Mouse (Mus musculus): Measurements from ENCODE around the gene 1700123O20Rik. TPM values are rescaled to one million over a fixed set of nuclear protein-coding genes. Genes with fewer than 3 reads are reported as not detected.

The 1700123O20Rik gene
- 39.3 and 39.9 TPM in 2 replicates for total RNA-seq (2021)
- long read RNA-seq, transcript 1700123O20Rik-201 (2 exons, 1,843 nt) = major isoform, 55 of 67 reads
- long read RNA-seq, partial matches to known transcripts = 0 of 67 reads
- long read RNA-seq, other reads (novel, unspliced or antisense) = 10 of 67 reads

GRCm38 (mm10) chr14:54686063-54686521, at the start of gene 1700123O20Rik:
Gene 1700123O20Rik (plus strand): TSS chr14:54686216.
- no peak for DNase-seq

- DNase-seq = peak; percentile 52
Observed at GRCm38 (mm10) chr14:54636954-54637353, 49.1 kb upstream of the 1700123O20Rik start.

- DNase-seq = no peak
Observed at GRCm38 (mm10) chr14:54638210-54638609, 47.8 kb upstream of the 1700123O20Rik start.

GRCm38 (mm10) chr14:54640121-54640520, 45.9 kb upstream of the 1700123O20Rik start:
- no peak for DNase-seq

- no peak for DNase-seq
Observed at GRCm38 (mm10) chr14:54640946-54641304, 45.1 kb upstream of the 1700123O20Rik start, which contains the start of gene Gm17606. Gene Gm17606 (plus strand): TSS chr14:54640952.

- DNase-seq = peak; percentile 92
Observed at GRCm38 (mm10) chr14:54641305-54641969, 44.6 kb upstream of the 1700123O20Rik start, which contains the start of gene Cdh24. Gene Cdh24 (minus strand): TSS chr14:54641364.

GRCm38 (mm10) chr14:54642224-54642944, 43.6 kb upstream of the 1700123O20Rik start:
- DNase-seq = no peak

- DNase-seq = no peak
Observed at GRCm38 (mm10) chr14:54643011-54643410, 43.0 kb upstream of the 1700123O20Rik start.

- DNase-seq = peak; percentile 40
Observed at GRCm38 (mm10) chr14:54644294-54644693, 41.7 kb upstream of the 1700123O20Rik start.

GRCm38 (mm10) chr14:54646455-54646854, 39.6 kb upstream of the 1700123O20Rik start:
- DNase-seq = no peak

- DNase-seq = no peak
Observed at GRCm38 (mm10) chr14:54646898-54647636, 38.9 kb upstream of the 1700123O20Rik start.

- DNase-seq = no peak
Observed at GRCm38 (mm10) chr14:54647900-54648299, 38.1 kb upstream of the 1700123O20Rik start.

- peak; percentile 79 for DNase-seq
Observed at GRCm38 (mm10) chr14:54650621-54651454, 35.2 kb upstream of the 1700123O20Rik start.

- no peak for DNase-seq
Observed at GRCm38 (mm10) chr14:54651556-54651955, 34.5 kb upstream of the 1700123O20Rik start.

GRCm38 (mm10) chr14:54652787-54653186, 33.2 kb upstream of the 1700123O20Rik start:
- no peak for DNase-seq

GRCm38 (mm10) chr14:54653496-54653895, 32.5 kb upstream of the 1700123O20Rik start:
- peak; percentile 86 for DNase-seq

GRCm38 (mm10) chr14:54660009-54660408, 26.0 kb upstream of the 1700123O20Rik start:
- no peak for DNase-seq

GRCm38 (mm10) chr14:54664477-54665222, 21.4 kb upstream of the 1700123O20Rik start:
- DNase-seq = no peak

- DNase-seq = peak; percentile 55
Observed at GRCm38 (mm10) chr14:54669381-54669780, 16.6 kb upstream of the 1700123O20Rik start.

- no peak for DNase-seq
Observed at GRCm38 (mm10) chr14:54674317-54674716, 11.7 kb upstream of the 1700123O20Rik start.

GRCm38 (mm10) chr14:54676290-54676689, 9.7 kb upstream of the 1700123O20Rik start:
- DNase-seq = no peak
